Mouse (Mus musculus) kidney, postnatal 4 days (tissue): ENCODE results near the gene Arf1.

ENCODE experiments used
- DNase-seq, 2 experiments: peaks; one replicate each; pipeline ENCODE4 v3.0.0; 2021; ENCODE audit warnings: mixed read lengths in 2 of 2

Arf1 gene

GRCm38 (mm10) chr11:59187706-59188105, 40.4 kb downstream of the Arf1 start:
- no peak for DNase-seq

DNA sequence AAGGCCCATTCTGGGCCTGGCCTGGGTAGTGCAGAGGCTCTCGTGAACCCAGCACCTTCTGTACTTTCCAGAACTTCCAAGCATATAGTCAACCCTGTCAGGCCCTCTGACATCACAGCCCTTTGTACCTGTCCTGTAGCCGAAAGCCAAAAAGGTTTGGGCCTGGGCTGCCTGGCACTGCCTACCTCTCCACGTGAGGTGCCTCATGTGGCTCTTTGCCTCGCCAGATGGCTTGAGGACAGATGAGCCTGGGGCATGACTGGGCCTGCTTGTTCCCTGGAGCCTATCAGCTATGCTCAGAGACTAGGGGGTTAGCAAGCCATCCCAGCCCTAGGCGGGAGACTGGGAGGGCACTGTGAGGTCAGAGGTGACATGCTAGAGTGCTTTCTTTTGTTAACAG, 42.6 kb downstream of the Arf1 start:
- no peak for DNase-seq

DNA sequence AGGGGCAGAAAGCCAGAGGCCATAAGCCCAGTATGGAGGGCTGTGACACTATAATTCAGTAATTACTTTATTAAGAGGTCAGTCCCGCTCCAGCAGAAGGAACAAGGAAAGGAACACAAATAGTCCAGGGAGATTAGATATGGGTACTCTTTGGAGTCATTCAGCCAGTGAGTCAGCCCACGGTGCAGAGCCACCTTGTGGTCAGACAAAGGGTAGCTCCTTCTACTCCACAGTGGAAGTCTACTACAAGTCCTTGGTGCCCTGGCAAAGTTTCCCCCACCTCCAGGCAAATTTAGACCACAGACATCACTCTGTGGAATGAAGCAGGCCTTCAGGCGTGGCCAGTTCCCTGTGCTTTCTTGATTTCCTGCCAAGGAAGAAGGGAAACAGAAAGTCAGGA, 44.2 kb downstream of the Arf1 start:
- DNase-seq = peak; percentile 73 to 80

GRCm38 (mm10) chr11:59182864-59183331, 45.2 kb downstream of the Arf1 start, which contains the start of gene Gjc2:
Gene Gjc2 (minus strand): TSS chr11:59183213.
- peak; percentile 68 to 78 for DNase-seq

- DNase-seq = no peak
Observed at GRCm38 (mm10) chr11:59176921-59177320, 51.1 kb downstream of the Arf1 start.

DNA sequence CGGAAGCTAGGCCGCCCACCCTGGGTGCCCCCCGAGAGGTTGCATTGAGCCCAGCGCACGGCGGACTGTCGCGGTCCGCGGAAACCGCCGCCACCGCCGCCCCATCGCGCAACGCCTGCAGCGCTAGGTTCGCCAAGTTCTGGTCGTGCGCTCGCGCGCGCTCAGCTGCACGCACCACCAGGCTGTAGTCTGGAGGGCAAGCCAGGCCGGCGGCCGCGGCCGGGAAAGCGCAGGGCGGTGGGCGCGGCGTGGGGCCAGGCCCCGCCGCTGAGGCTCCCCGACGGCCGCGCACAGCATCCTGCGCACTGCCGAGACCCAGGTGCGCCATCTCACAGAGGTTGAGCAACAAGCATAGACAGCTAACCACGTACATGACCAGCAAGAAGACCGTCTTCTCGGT, 51.6 kb downstream of the Arf1 start:
- DNase-seq = peak in 1 of 2 experiments; percentile 63

DNA sequence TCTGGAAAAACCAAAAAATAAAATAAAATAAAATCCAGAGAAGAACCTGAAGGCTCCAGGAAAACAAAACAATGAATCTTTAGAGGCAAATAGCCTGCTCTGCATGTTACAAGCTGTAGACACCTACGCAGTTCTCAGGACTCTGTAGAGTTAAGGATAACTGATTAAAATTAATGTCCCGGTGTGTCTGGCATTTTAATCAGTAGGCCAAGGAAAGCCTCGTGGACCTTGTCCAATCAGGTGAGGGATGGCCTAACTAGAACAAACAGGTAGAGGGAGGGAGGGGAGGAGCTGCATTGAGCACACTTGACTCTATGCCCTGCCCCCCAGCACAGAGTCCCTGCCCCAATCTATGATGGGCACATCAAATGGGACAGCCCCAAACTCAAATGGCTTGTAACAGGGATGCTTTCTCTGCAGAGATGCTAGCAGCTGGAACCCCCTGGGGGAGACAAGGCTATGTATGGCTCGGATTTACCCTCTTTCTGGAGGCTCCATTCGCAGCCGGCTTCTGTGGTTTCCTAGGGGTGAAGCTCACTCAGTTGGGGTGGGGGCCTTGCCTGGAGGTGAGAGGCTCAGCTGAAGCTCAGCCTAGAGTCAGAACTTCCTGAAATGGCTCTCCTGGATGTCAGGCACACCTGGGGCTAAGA, 53.8 kb downstream of the Arf1 start:
- no peak for DNase-seq

DNA sequence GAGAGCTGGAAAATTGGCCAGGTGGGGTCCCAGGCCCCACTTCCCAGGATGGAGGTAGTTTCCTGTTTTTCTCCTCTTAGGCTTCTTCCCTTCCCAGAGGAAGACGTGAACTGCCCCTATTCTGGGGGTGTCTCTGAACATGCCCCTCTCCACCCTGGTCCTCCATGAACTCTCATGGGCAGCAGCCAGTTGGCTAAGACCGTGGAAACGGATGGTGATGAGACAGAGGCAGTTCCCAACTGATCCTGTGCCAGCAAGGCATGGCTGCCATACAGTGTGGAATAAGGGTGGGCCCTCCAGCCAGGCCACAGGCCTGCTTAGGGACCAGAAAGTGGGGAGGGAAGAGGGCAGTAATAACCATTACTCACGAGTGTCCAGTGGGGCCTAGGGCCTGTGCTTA, 57.5 kb downstream of the Arf1 start:
- DNase-seq = no peak

DNA sequence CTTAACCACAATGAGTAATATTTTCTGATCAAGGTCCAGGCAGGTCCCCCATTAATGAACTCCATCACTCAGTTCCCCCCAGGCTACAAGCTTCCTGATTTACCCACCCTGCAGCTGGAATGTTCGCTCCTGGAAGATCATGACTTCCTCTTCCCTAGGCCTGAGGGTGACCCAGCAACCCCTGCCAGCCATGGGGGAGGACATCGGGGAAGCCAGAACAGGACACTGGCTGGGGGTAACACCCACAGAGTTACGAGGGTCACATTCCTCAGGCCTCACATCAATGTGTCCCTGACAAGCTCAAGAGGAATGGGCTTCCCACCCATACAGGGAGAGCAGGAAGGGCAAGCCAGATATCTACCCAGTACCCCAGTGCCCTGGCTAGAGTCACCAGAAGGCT, 58.3 kb downstream of the Arf1 start:
- no peak for DNase-seq

DNA sequence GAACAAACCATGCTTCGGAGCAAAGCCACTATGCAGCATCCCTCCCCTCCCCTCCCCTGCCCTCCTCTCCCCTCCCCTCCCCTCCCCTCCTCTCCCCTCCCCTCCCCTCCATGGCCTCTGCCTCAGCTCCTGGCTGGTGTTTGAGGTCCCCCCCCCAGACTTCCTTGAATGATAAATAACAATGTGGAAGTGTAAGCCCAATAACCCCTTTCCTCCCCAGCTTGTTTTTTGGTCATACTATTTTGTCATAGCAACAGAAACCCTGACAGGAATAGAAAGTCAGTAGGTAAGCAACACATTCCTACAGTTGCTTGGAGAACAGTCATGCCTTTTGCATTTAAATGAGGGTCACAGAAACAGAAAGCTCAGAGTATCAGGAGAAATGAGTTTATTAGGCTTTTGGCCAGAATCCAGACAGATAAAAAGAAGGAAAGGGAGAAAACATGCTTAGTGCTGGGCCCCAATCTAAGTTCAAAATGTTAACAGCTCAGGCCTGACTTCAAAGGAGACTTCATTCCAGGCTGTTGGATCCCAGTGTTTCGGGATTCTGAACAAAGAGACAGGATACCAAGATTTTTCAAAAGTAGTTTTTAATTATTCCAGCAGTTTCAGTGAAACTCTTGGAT, 62.3 kb downstream of the Arf1 start:
- DNase-seq = no peak

DNA sequence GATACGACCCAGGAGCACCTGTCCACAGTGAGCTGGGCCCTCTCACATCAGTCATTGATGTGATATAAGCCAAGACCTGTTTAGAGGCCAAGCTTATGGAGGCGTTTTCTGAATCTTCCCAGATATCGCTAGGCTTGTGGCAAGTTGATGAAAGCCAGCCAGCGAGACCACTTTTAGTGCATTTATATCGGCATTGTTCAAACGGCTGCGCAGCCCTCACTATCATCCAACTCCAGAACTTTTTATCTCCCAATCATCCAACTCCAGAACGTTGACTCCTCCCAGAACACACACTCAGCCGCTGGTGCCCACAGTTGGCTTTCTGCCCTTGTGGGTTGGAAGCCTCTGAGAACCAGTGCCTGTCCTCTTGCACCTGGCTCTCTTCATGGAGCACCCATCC, 63.7 kb downstream of the Arf1 start:
- no peak for DNase-seq

DNA sequence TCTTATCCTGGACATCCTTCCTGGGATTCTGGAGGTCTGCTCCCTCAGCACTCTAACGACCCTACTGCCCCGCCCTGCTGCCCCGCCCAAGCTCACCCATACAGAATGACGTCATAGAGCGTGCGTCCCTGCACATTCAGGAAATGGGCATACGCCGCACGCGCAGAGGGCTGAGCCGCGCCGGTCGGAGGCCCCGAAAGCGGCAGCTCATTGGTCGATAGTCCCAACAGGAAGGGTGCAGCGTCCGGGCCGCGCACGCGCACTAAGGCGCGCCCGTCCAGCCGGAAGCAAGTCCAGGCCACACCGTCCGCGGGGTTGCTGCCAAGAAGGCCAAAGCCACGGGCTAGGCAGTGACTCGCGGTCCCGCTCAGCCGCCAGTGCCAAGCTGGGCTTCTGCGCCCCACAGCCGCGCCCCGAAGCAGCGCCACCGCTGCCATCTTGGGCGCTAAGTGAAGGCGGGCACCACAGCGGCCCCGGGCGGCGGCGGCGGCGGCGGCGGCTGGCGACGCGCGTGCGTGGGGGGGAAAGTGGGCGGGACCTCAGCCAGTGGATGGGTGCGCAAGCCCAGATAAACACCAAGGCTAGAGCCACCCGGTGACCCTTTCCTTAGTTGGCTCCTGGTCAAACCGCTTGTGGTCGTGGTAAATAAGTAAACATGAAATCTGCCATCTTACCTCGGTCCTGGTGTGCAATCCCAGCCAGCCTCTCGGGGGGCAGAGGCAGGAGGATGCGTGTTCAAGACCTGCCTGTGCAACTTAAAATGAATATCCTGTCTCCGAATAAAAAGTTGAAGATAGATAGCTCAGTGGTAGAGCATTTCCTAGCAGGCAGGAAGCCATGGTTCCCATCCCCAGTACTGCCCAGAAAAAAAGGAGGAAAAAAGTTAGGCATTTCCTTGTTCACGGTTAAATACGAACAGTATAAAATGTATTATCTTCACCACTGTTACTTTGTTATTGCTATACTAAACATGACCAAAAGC, 64.5 kb downstream of the Arf1 start, which contains the start of gene Iba57:
Iba57 (minus strand) TSS at position 485 of the 982 bp plus-strand sequence.
- DNase-seq = peak; percentile 96 to 99

GRCm38 (mm10) chr11:59162443-59163254, 65.4 kb downstream of the Arf1 start:
- DNase-seq = no peak
